Mouse (Mus musculus) bone marrow macrophage, adult 2 months (primary cell): Measurements from ENCODE around the gene A730061H03Rik.

Experiments
- CTCF ChIP-seq: IDR thresholded peaks from 2 replicates; pipeline ENCODE4 v1.5.1; 2012; ENCODE audit warnings: low read depth, mild to moderate bottlenecking, low read length, moderate library complexity
- POLR2A ChIP-seq: IDR thresholded peaks from 2 replicates; pipeline ENCODE4 v1.6.1; 2012; ENCODE audit warnings: mild to moderate bottlenecking, low read depth, low read length, borderline replicate concordance

DNA sequence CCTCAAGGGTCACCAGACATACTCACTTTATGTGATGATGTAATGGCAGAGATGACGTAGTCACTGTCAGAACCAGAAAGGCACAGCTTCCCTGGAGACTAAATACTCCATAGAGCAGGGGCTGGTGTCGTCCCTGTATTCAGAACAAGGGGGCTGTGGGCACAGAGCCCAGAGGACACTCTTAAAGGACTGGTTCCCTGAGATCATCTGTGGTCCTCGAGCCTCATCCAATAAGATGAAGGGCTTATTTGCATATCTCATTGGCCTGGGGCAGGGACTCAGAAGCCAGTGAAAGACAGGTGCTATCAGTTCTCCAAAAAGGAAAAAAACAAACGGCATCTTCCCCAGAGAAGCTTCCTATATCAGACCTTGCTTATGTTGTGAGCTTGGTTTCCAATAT, 36.1 kb downstream of the A730061H03Rik start:
- no peak for TF ChIP-seq CTCF
- TF ChIP-seq POLR2A, result no peak
